Comparison of ENCODE assay signal across 10 mouse cellular contexts in the genomic region with DNA sequence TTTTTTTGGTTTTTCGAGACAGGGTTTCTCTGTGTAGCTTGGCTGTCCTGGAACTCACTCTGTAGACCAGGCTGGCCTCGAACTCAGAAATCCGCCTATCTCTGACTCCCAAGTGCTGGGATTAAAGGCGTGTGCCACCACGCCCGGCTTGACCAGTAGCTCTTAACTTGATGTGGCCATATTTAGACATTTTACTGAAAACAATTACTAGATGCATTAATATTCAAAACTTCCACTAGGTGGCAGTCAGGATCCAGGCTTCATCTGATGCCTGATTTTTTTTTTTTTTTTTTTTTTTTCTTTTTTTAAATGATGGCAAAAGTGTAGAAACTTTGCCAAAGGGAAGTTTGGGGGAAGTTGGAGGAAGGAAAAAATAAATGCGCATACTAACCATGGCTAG. TPM values are rescaled to one million over a fixed set of nuclear protein-coding genes. Genes with fewer than 3 reads are reported as not detected.
DNase-seq lines count a peak whose midpoint lies in the region; ATAC-seq and TF ChIP-seq lines count a peak whose summit lies in the region.
"Had no signal": no experiment of that assay in that cellular context is flagged by ENCODE, and none has a peak within 500 bp of the region (broad histone marks: within the 10 kb centered on the region; RNA-seq: fewer than 3 reads in every experiment).

No protein-coding gene starts in this region.

- H3K4me1 ChIP-seq in liver, embryonic 14.5 days (replicated peaks; ENCODE audit: control insufficient read depth in 2 of 2, insufficient read depth in 2 of 2, low read length in 1 of 2), result peaks cover 9 to 15% of the 10 kb centered on the region in 2 experiments
- H3K4me1 ChIP-seq in forebrain, embryonic 12.5 days, result peaks cover 10% of the 10 kb centered on the region

- peak; percentile 68 for TF ChIP-seq CTCF in liver, embryonic 14.5 days (IDR thresholded peaks at IDR 0.05; ENCODE audit: low read depth)

- no peak overlapping the region for H3K4me3 ChIP-seq in liver, embryonic 14.5 days (ENCODE audit: insufficient read depth in 1 of 2, low read depth in 2 of 2, low read length in 2 of 2)
- H3K4me3 ChIP-seq in forebrain, embryonic 12.5 days (replicated peaks), result no peak overlapping the region

- H3K36me3 ChIP-seq in liver, embryonic 14.5 days (replicated peaks; ENCODE audit: control insufficient read depth, insufficient read depth, low read depth), result no peaks in the 10 kb centered on the region
- H3K36me3 ChIP-seq in forebrain, embryonic 12.5 days (replicated peaks), result no peaks in the 10 kb centered on the region

- no peaks in the 10 kb centered on the region for H3K9me3 ChIP-seq in liver, embryonic 14.5 days (ENCODE audit: control insufficient read depth, low read length)
- no peaks in the 10 kb centered on the region for H3K9me3 ChIP-seq in forebrain, embryonic 12.5 days

- intact Hi-C loops in heart, postnatal 36 days (cut with DNase I), result loop anchor here (10.0 kb wide), 1 partner anchor 550 kb away; the partner anchor contains the start of genes Bbip1 and Shoc2

- no peak overlapping the region for H3K9ac ChIP-seq in liver, embryonic 14.5 days (replicated peaks)
- no peak overlapping the region for H3K9ac ChIP-seq in forebrain, embryonic 12.5 days

- WGBS in liver, embryonic 14.5 days (ENCODE audit: insufficient replicate concordance), result 8% methylated on average over 7 of the region's 7 CpGs
- WGBS in forebrain, embryonic 12.5 days, result 20% methylated on average over 7 of the region's 7 CpGs

- no peak overlapping the region for H3K4me2 ChIP-seq in liver, embryonic 14.5 days (ENCODE audit: low read depth)
- no peak overlapping the region for H3K4me2 ChIP-seq in forebrain, embryonic 12.5 days

- no peak for ATAC-seq in liver, embryonic 14.5 days (ENCODE audit: insufficient read depth)
- no peak for ATAC-seq in forebrain, embryonic 12.5 days (ENCODE audit: low FRiP score)

- no peaks in the 10 kb centered on the region for H3K27me3 ChIP-seq in liver, embryonic 14.5 days (ENCODE audit: control insufficient read depth, insufficient read depth, low read length)
- H3K27me3 ChIP-seq in forebrain, embryonic 12.5 days, result no peaks in the 10 kb centered on the region

- DNase-seq in adrenal gland, postnatal 14 days, result peak; percentile 53
- DNase-seq in adrenal gland, postnatal 4 days (ENCODE audit: low spot score in 2 of 2), result no peak
- DNase-seq in liver, embryonic 14.5 days (ENCODE audit: low read depth in 3 of 3, low spot score in 3 of 3), result peak; percentile 43 to 56 (median 51)
- no peak for DNase-seq in liver
- peak; percentile 90 for DNase-seq in cerebellum, adult 9-10 months
- peak; percentile 26 to 29 for DNase-seq in heart, postnatal 36 days
- peak; percentile 87 for DNase-seq in naive thymus-derived CD4-positive, alpha-beta T cell, adult 2 months (ENCODE audit: low read depth)

- TF ChIP-seq EP300 in liver, embryonic 14.5 days (IDR thresholded peaks at IDR 0.05; ENCODE audit: low read depth), result no peak

- H3K27ac ChIP-seq in liver, embryonic 14.5 days, result no peak overlapping the region
- H3K27ac ChIP-seq in forebrain, embryonic 12.5 days, result no peak overlapping the region

RNA-seq across cellular contexts. Expression of gene Smndc1, which starts 4.2 kb away (rescaled TPM):
- total RNA-seq in adrenal gland, postnatal 14 days (2021), result 43.0 and 44.7 TPM in 2 replicates
- 10 to 100 TPM; 49.1 to 52.1 TPM for total RNA-seq in adrenal gland, postnatal 4 days (2021)
- 5.7 and 11.5 TPM in 2 replicates for polyA plus RNA-seq in liver, embryonic 14.5 days (2012; rRNA removed)
- polyA plus RNA-seq in liver, embryonic 14.5 days (2014; fragmentation: Nextera tagmentation; extraction: Ambion mirVana), result 17.4 and 22.1 TPM in 2 replicates
- 10 to 100 TPM; 33.0 to 33.8 TPM for total RNA-seq in heart, postnatal 36 days (2021)
- polyA plus RNA-seq in forebrain, embryonic 12.5 days (2016; fragmentation: Nextera tagmentation; extraction: Ambion mirVana), result 45.4 and 49.6 TPM in 2 replicates

RNA-seq across cellular contexts. Expression of gene Gm10197, which starts 23.0 kb away (rescaled TPM):
- not detected in 2 replicates for total RNA-seq in adrenal gland, postnatal 14 days (2021)
- not detected for total RNA-seq in adrenal gland, postnatal 4 days (2021)
- not detected in 2 replicates for polyA plus RNA-seq in liver, embryonic 14.5 days (2012; rRNA removed)
- 3.0 TPM in 1 of 2 replicates, not detected in the other for polyA plus RNA-seq in liver, embryonic 14.5 days (2014; fragmentation: Nextera tagmentation; extraction: Ambion mirVana)
- not detected for total RNA-seq in heart, postnatal 36 days (2021)
- polyA plus RNA-seq in forebrain, embryonic 12.5 days (2016; fragmentation: Nextera tagmentation; extraction: Ambion mirVana), result 1.7 TPM in 1 of 2 replicates, not detected in the other
- total RNA-seq: layer of hippocampus, adult 18-20 months had no signal
- polyA plus RNA-seq: stomach, embryonic 14.5 days had no signal

Comparison
In these comparisons a context has a peak if more than half of its experiments do, and no peak if none do; other contexts are left out.
1. DNase-seq: peak in adrenal gland, postnatal 14 days (single experiment), liver, embryonic 14.5 days (3 of 3), cerebellum, adult 9-10 months (single experiment), heart, postnatal 36 days (2 of 2) and naive thymus-derived CD4-positive, alpha-beta T cell, adult 2 months (single experiment); none in adrenal gland, postnatal 4 days (0 of 2) and liver (single experiment).